Mouse (Mus musculus) cortical plate, adult 2 months (tissue): ENCODE results near the gene Prelid3b.

ENCODE experiments used
- CTCF ChIP-seq: fragments of 200-500 bp; IDR thresholded peaks from 2 replicates; pipeline ENCODE4 v1.5.1; 2011; ENCODE audit warnings: mild to moderate bottlenecking, control low read depth, low read length; ENCODE audit not compliant: insufficient read depth; ENCODE audit errors: extremely low read depth
- POLR2A ChIP-seq: fragments of 200-500 bp; IDR thresholded peaks from 2 replicates; pipeline ENCODE4 v1.6.1; 2011; ENCODE audit warnings: mild to moderate bottlenecking, low read length, control low read depth; ENCODE audit not compliant: insufficient read depth; ENCODE audit errors: extremely low read depth

DNA sequence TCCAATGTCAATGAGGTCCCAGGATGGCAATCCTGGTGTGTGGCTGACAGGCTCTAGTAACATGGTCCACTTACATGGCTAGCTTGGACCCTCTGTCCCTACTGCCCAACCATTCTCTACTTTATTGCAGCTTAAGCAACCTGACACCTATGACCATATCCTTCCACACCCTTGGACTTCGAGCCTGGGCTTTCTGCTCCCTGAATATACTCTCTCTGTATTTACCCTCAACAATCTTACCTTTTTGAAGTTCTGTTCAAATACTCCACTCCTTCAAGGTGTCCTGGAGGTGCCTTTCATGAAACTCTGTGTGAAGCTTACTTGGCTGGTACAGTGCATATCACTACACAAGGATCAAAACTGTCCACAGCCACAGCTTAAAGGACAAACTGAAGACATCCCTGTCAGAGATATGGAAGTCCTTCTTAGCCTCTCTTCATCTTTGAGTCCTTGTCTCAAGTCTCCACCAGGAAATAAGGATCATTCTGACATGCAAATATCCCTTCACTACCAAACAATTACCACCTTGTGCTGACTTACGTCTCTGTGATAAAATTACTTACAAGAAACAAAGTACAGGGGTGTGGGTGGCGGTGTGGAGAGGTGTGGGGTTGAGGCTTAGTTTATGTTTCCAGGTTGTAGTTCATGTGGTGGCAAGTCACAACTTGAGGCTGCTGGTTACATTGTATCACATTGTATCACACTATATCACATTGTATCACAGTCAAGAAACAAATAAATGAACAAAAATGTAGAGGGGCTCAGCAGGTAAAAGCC lies 4.8 kb upstream of the Prelid3b start:
- TF ChIP-seq CTCF (no peak), POLR2A (no peak)
